8 mouse cellular contexts compared by ENCODE assay signal in the genomic region with DNA sequence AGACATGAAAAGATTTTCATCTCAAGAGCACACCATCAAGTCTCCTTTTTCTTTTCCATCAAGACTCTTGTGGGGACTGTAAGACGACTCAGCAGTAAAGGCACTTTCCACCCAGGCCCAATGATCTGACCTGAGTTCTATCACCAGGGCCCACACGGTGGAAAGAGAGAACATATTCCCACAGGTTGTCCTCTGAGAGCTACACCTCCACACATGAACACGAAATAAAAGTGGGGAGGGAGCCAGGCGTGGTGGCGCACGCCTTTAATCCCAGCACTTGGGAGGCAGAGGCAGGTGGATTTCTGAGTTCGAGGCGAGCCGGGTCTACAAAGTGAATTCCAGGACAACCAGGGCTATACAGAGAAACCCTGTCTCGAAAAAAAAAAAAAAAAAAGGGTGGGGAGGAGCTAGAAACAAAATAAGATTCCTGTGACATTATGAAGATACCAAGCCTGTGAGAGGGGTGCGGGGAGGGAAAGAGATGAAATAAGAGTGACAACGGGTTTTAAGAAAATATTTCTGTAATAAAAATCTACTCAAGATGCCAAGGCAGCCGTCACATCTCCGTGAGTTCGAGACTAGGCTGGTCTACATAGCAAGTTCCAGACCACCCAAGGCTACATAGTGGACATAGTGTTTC. TPM values are rescaled to one million over a fixed set of nuclear protein-coding genes. Genes with fewer than 3 reads are reported as not detected.
DNase-seq lines count a peak whose midpoint lies in the region; ATAC-seq and TF ChIP-seq lines count a peak whose summit lies in the region.

No protein-coding gene starts in this region.

- no peak for DNase-seq in gastrocnemius, adult 2 months
- DNase-seq in gastrocnemius, adult 8-10 months (ENCODE audit: low spot score in 2 of 2) = no peak
- DNase-seq in 416B (ENCODE audit: low read depth) (peak; percentile 16), MN1 (ENCODE audit: low spot score) (no peak)
- no peak for DNase-seq in liver, embryonic 14.5 days (ENCODE audit: low read depth in 3 of 3, low spot score in 3 of 3)
- DNase-seq in adrenal gland, postnatal 25 days = no peak
- no peak for DNase-seq in frontal cortex, postnatal 25 days (ENCODE audit: low spot score in 2 of 2)

- no peak overlapping the region for H3K9ac ChIP-seq in forebrain, embryonic 13.5 days
- peak overlapping the region; percentile 99 for H3K9ac ChIP-seq in liver, embryonic 14.5 days (replicated peaks)

- WGBS in forebrain, embryonic 13.5 days = 73% methylated on average over 15 of the region's 15 CpGs
- 60% methylated on average over 15 of the region's 15 CpGs for WGBS in liver, embryonic 14.5 days (ENCODE audit: insufficient replicate concordance)

- TF ChIP-seq EP300 in liver, embryonic 14.5 days (IDR thresholded peaks at IDR 0.05; ENCODE audit: low read depth) = no peak

- peak overlapping the region; percentile 96 for H3K4me3 ChIP-seq in gastrocnemius, adult 2 months
- H3K4me3 ChIP-seq in forebrain, embryonic 13.5 days = peak overlapping the region; percentile 91; the same call in 1 of the 2 replicates
- H3K4me3 ChIP-seq in liver, embryonic 14.5 days (ENCODE audit: insufficient read depth in 1 of 2, low read depth in 2 of 2, low read length in 2 of 2) = peak overlapping the region in 1 of 2 experiments; percentile 96; a peak in 3 of 4 replicates

- peaks cover 39% of the 10 kb centered on the region for H3K4me1 ChIP-seq in forebrain, embryonic 13.5 days
- peaks cover 27 to 28% of the 10 kb centered on the region in 2 experiments for H3K4me1 ChIP-seq in liver, embryonic 14.5 days (replicated peaks; ENCODE audit: control insufficient read depth in 2 of 2, insufficient read depth in 2 of 2, low read length in 1 of 2)

- H3K36me3 ChIP-seq in forebrain, embryonic 13.5 days (ENCODE audit: poor library complexity, severe bottlenecking) = peaks cover 36% of the 10 kb centered on the region
- H3K36me3 ChIP-seq in liver, embryonic 14.5 days (replicated peaks; ENCODE audit: control insufficient read depth, insufficient read depth, low read depth) = peaks cover 36% of the 10 kb centered on the region

- ATAC-seq in forebrain, embryonic 13.5 days = no peak; the same call in 1 of the 2 replicates
- ATAC-seq in liver, embryonic 14.5 days (ENCODE audit: insufficient read depth) = no peak

- no peaks in the 10 kb centered on the region for H3K9me3 ChIP-seq in forebrain, embryonic 13.5 days (replicated peaks)
- H3K9me3 ChIP-seq in liver, embryonic 14.5 days (ENCODE audit: control insufficient read depth, low read length) = no peaks in the 10 kb centered on the region

- intact Hi-C loops in gastrocnemius, adult 2 months (cut with DNase I) = loop anchor here (1.0 to 5.0 kb wide), 3 partner anchors 40 to 160 kb away; no protein-coding TSS in a partner anchor

- H3K4me2 ChIP-seq in forebrain, embryonic 13.5 days = peak overlapping the region; percentile 73
- peak overlapping the region; percentile 85 for H3K4me2 ChIP-seq in liver, embryonic 14.5 days (ENCODE audit: low read depth)

- H3K27ac ChIP-seq in gastrocnemius, adult 2 months = peak overlapping the region; percentile 97
- H3K27ac ChIP-seq in forebrain, embryonic 13.5 days = peak overlapping the region; percentile 75; the same call in 1 of the 2 replicates
- H3K27ac ChIP-seq in liver, embryonic 14.5 days = peak overlapping the region; percentile 62

- no peaks in the 10 kb centered on the region for H3K27me3 ChIP-seq in forebrain, embryonic 13.5 days
- no peaks in the 10 kb centered on the region for H3K27me3 ChIP-seq in liver, embryonic 14.5 days (ENCODE audit: control insufficient read depth, insufficient read depth, low read length)

- no peak for TF ChIP-seq CTCF in gastrocnemius, adult 2 months (IDR thresholded peaks at IDR 0.05)
- TF ChIP-seq CTCF in liver, embryonic 14.5 days (IDR thresholded peaks at IDR 0.05; ENCODE audit: low read depth) = no peak

RNA-seq across cellular contexts. Expression of gene Arf5, which starts 0.6 kb away (rescaled TPM):
- total RNA-seq in gastrocnemius, adult 2 months (2021) = 10 to 100 TPM; 75.7 to 82.4 TPM
- total RNA-seq in gastrocnemius, adult 8-10 months (2022) = 10 to 100 TPM; 73.1 to 79.0 (median 74.8) TPM
- polyA plus RNA-seq in forebrain, embryonic 13.5 days (2015; fragmentation: Nextera tagmentation; extraction: Ambion mirVana) = 348 and 361 TPM in 2 replicates
- 299 and 365 TPM in 2 replicates for polyA plus RNA-seq in liver, embryonic 14.5 days (2012; rRNA removed)
- polyA plus RNA-seq in liver, embryonic 14.5 days (2014; fragmentation: Nextera tagmentation; extraction: Ambion mirVana) = 383 and 408 TPM in 2 replicates
- total RNA-seq in adrenal gland, postnatal 25 days (2021) = 156 and 169 TPM in 2 replicates

RNA-seq across cellular contexts. Expression of gene Fscn3, which starts 4.8 kb away (rescaled TPM):
- total RNA-seq in gastrocnemius, adult 2 months (2021) = not detected
- not detected for total RNA-seq in gastrocnemius, adult 8-10 months (2022)
- 0.09 TPM in 1 of 2 replicates, not detected in the other for polyA plus RNA-seq in forebrain, embryonic 13.5 days (2015; fragmentation: Nextera tagmentation; extraction: Ambion mirVana)
- polyA plus RNA-seq in liver, embryonic 14.5 days (2012; rRNA removed) = 0.50 and 0.51 TPM in 2 replicates
- 0.34 and 0.69 TPM in 2 replicates for polyA plus RNA-seq in liver, embryonic 14.5 days (2014; fragmentation: Nextera tagmentation; extraction: Ambion mirVana)
- not detected in 2 replicates for total RNA-seq in adrenal gland, postnatal 25 days (2021)

RNA-seq across cellular contexts. Expression of gene Gcc1, which starts 5.4 kb away (rescaled TPM):
- 1 to 10 TPM; 5.8 to 7.9 TPM for total RNA-seq in gastrocnemius, adult 2 months (2021)
- total RNA-seq in gastrocnemius, adult 8-10 months (2022) = 1 to 10 TPM; 6.1 to 9.0 (median 6.5) TPM
- 11.4 and 12.9 TPM in 2 replicates for polyA plus RNA-seq in forebrain, embryonic 13.5 days (2015; fragmentation: Nextera tagmentation; extraction: Ambion mirVana)
- polyA plus RNA-seq in liver, embryonic 14.5 days (2012; rRNA removed) = 2.1 and 2.9 TPM in 2 replicates
- 2.3 TPM in 2 replicates for polyA plus RNA-seq in liver, embryonic 14.5 days (2014; fragmentation: Nextera tagmentation; extraction: Ambion mirVana)
- 15.7 and 16.5 TPM in 2 replicates for total RNA-seq in adrenal gland, postnatal 25 days (2021)

RNA-seq across cellular contexts. Expression of gene Zfp800, which starts 25.0 kb away (rescaled TPM):
- 1 to 10 TPM; 6.0 to 7.4 TPM for total RNA-seq in gastrocnemius, adult 2 months (2021)
- total RNA-seq in gastrocnemius, adult 8-10 months (2022) = 1 to 10 TPM; 3.5 to 5.9 (median 4.6) TPM
- 26.5 and 27.5 TPM in 2 replicates for polyA plus RNA-seq in forebrain, embryonic 13.5 days (2015; fragmentation: Nextera tagmentation; extraction: Ambion mirVana)
- 6.3 and 9.6 TPM in 2 replicates for polyA plus RNA-seq in liver, embryonic 14.5 days (2012; rRNA removed)
- 24.1 and 25.7 TPM in 2 replicates for polyA plus RNA-seq in liver, embryonic 14.5 days (2014; fragmentation: Nextera tagmentation; extraction: Ambion mirVana)
- 25.5 and 29.3 TPM in 2 replicates for total RNA-seq in adrenal gland, postnatal 25 days (2021)

RNA-seq across cellular contexts. Expression of gene Pax4, which starts 26.4 kb away (rescaled TPM):
- total RNA-seq in gastrocnemius, adult 2 months (2021) = not detected
- total RNA-seq in gastrocnemius, adult 8-10 months (2022) = not detected
- polyA plus RNA-seq in forebrain, embryonic 13.5 days (2015; fragmentation: Nextera tagmentation; extraction: Ambion mirVana) = not detected in 2 replicates
- polyA plus RNA-seq in liver, embryonic 14.5 days (2012; rRNA removed) = not detected in 2 replicates
- polyA plus RNA-seq in liver, embryonic 14.5 days (2014; fragmentation: Nextera tagmentation; extraction: Ambion mirVana) = not detected in 2 replicates
- total RNA-seq in adrenal gland, postnatal 25 days (2021) = not detected in 2 replicates
